Mouse (Mus musculus) kidney, postnatal 14 days (tissue): ENCODE data around the gene Setdb1.
A peak's percentile ranks its signal among the peaks of the same experiment; 100 is the strongest.
"Not testable (repeated sequence)": the region's sequence is repeated elsewhere in the genome, so short reads cannot be mapped to it uniquely, and the experiment has no call there.

ENCODE experiments used
- DNase-seq: peaks from one replicate; pipeline ENCODE4 v3.0.0; 2022; ENCODE audit warnings: mixed read lengths

The Setdb1 gene

DNA sequence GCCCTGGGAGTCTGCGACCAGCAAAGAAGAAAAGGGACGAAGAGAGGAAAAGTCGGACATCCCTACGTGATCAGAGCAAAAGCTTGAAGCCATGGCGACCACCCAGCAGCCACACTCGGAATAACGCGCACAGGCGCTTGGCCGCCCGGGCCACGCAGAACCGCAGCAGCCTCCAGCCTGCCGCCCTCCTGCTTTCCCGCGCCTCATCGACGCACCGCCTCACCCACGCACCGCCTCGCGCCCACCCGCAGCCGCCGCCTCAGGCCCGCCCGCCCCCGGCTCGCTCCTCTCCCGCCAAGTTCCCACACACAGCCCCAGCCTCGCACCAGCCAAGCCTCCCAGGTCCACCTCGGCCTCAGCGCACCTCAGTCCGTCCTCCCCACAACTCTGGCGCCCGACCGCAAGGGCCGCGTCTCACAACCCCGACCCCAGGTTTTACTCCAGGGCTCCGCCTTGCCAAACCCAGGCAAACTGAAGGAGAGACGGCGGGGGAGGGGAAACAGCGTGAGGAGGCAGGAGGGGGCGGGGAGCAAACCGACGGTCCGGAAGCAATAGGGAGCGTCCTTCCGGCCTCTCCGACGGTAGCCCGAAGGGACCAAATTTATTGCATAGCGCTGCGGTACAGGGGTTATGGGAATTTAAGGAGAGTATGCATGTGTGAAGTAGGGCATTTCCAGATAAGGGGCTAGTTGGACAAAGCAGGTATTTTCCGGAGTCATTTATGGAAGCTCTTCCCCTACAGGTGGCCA lies at the start of gene Setdb1:
Setdb1 (minus strand) TSS at position 502 of the 749 bp plus-strand sequence.
- DNase-seq = peak; percentile 96

DNA sequence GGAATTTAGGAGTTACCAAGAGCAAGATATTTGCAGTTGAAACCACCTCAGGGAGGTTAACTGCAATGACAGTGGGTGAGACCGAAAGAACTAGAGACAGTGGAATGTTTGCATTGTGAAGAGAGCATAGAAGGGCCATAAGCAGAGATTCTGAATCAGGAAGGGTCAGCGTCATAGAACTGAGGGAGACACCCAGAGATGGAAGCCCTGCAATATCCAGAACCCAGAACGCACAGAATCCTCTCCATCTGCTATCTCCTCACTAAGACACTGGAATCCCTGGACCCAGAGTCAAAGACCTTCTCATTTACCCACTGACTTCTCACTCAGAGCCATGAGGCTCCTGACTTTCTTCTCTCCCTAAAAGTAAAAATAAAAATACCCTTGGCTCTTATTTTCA lies 45.7 kb upstream of the Setdb1 start, which contains the start of gene 4930558C23Rik:
4930558C23Rik (minus strand) TSS at position 101 of the 400 bp plus-strand sequence.
- DNase-seq = no peak

DNA sequence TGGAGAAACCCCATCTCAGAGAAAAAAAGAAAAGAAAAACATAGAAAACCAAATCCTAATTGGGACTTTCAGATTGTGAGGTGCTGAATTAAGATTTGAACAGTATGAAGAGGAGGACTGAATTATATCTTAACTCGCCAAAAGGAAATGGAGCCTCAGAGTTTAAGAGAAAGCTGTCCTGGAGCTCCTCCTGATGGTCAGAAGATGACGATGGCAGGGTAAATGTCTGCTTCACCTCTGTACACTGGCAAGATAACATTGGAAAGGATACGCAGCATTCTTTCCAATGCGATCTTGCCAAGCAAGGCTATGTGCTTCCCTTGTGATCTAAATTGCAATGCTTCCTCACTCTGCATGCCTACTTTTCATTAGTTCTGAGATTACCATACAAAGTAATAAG lies 37.4 kb upstream of the Setdb1 start:
- peak; percentile 30 for DNase-seq

- DNase-seq = no peak
Observed at GRCm38 (mm10) chr3:95385401-95386075, 28.5 kb upstream of the Setdb1 start.

GRCm38 (mm10) chr3:95373208-95373607 lies 16.2 kb upstream of the Setdb1 start:
- no peak for DNase-seq

GRCm38 (mm10) chr3:95370101-95370500 lies 13.1 kb upstream of the Setdb1 start:
- DNase-seq = no peak

- DNase-seq = not testable (repeated sequence)
Observed at GRCm38 (mm10) chr3:95360276-95360675, 3.3 kb upstream of the Setdb1 start.

GRCm38 (mm10) chr3:95357746-95358145 lies 744 bp upstream of the Setdb1 start:
- no peak for DNase-seq

DNA sequence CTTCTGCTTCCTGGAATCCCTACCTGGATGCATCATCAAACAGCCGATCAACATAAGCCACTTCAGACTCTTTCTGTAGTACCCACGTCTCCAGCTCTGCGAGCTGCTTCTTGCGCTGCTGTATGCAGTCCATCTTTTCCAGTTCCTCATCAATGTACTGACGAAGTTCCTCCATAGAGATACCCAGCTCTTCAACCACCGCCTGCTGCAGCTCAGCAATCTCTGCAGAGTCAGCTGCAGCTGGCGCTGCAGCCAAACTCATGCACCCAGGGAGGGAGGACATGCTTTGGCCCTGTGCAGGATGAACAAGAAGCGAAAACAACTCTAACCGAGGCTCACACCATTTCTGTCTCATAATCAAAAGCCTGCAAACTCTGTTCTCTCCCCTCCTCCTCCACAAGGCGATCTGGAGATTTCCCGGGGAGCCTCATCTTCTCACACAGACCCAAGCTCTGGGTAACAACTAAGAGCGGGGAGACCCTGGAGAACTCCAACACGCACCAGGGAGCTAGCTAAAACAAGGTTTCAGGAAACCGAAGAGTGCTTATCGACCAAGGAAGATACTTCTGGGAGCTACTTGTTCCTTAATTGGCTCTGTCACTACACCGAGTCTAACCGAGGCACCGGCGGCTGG lies 974 bp downstream of the Setdb1 start:
- DNase-seq = not testable (repeated sequence)

DNA sequence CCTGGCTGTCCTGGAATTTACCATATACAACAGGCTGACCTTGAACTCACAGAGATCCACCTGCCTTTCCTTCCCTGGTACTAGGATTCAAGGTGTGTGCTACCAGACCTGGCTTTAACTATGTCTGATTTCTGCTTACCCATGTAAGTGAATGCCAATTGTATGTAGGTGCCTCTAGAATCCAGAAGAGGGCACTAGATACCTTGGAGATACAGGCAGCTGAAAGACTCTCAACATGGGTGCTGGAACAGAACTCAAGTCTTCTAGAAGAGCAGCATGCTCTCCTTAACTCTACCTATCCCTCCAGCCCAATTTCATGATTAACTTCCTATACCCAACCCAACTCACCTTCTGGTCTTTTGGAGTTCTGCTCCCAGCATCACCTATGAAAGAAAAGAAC lies 7.5 kb downstream of the Setdb1 start:
- DNase-seq = peak; percentile 50

DNA sequence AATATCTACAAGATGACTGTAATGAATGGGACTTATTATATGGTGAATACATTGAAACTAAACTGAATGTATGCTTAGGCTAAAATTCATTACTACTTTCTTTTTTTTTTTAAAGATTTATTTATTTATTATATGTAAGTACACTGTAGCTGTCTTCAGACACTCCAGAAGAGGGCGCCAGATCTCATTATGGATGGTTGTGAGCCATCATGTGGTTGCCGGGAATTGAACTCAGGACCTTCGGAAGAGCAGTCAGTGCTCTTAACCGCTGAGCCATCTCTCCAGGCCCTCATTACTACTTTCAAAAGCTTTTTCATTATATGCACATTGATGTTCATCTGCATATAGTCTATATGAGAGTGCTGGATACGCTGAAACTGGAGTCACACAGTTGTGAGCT lies 8.7 kb downstream of the Setdb1 start:
- DNase-seq = not testable (repeated sequence)

- DNase-seq = no peak
Observed at GRCm38 (mm10) chr3:95346454-95346853, 10.5 kb downstream of the Setdb1 start.

DNA sequence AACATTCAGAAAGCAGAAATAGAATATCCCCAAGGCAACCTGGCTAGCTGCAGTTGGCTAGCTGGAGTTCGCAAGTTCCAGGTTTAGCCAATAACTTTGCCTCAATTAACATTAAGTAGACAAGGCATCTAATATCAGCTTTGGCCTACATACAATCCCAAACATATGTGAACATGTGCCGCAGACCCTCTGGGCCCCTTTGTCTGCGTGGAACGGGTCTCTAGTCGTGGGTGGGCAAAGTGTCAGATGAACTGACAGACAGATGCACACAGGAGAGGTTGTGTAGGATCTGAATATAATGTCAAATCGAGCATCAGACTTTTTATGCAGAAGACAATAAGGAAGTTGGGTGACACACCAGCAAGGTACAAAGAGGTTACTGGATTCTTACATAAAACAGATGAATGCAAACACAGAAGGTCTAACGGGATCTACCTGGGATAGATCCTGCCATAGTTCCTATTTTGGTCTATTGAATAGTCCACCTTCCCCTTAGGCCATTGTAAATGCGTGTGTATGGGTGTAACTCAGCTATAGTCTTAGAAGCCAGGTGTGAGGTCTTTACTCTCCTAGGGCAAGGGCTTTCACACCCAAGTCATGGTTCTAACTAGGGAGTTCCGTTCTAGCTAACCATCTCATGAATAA lies 13.5 kb downstream of the Setdb1 start:
- not testable (repeated sequence) for DNase-seq

GRCm38 (mm10) chr3:95338251-95338650 lies 18.8 kb downstream of the Setdb1 start:
- no peak for DNase-seq

- no peak for DNase-seq
Observed at GRCm38 (mm10) chr3:95337345-95337744, 19.7 kb downstream of the Setdb1 start.

GRCm38 (mm10) chr3:95331528-95331927 lies 25.5 kb downstream of the Setdb1 start:
- no peak for DNase-seq

DNA sequence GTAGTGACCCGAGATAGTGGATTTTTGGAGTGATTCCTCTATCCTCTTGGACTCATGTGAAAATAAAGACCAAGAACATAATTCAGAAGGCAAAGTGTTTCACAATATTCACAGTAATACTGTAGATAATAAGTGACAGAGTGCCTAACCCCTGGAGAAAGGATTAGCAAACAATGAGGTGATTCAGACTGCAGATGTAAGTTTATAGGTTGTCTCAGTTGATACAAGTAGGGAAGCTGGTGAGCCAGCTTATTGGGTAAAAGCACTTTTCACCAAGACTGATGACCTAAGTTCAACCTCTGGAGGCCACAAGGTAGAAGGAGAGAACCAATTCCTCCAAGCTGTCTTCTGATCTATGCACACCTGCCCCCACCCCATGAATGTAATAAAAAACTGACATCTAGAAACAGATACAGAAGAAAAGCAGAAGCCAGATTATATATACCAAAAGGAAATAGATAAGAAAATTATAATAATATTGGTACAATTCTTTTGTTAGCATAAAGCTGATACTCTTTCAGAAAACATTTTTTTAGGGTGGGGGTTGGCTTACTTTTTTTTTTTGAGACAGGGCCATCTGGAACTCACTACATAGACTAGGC lies 28.1 kb downstream of the Setdb1 start:
- no peak for DNase-seq

DNA sequence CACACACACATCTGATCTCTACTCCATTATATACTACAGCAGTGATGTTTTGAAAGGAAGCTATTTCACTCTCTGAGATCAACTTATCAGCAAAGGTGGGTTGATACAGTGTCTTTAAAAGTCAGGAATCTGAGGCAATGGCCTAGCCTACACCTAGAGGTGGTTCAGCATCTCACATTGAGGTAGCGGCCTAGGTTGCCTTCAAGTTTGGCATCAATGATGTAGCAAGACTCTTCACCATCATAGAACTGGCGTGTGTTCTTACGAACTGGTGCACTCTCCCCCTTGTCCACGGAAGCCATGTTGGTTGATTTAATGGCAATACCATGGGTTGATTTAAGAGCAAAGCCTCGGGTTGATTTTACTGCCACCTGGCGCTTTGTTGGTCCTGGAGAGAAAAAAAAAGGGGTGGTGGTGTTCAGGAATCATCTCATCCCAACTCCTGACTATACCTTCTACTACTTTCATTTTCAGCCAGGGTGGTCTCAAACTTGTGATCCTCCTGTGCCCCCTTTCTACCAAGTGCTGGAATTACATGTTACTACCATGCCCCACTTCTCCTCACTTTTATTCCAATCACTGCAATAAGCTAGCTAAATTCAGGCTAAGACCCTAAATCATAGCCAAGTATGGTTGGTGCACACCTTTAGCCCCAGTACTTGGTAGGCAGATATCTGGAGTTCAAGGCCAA lies 32.4 kb downstream of the Setdb1 start:
- no peak for DNase-seq

GRCm38 (mm10) chr3:95323429-95323828 lies 33.6 kb downstream of the Setdb1 start:
- DNase-seq = no peak

DNA sequence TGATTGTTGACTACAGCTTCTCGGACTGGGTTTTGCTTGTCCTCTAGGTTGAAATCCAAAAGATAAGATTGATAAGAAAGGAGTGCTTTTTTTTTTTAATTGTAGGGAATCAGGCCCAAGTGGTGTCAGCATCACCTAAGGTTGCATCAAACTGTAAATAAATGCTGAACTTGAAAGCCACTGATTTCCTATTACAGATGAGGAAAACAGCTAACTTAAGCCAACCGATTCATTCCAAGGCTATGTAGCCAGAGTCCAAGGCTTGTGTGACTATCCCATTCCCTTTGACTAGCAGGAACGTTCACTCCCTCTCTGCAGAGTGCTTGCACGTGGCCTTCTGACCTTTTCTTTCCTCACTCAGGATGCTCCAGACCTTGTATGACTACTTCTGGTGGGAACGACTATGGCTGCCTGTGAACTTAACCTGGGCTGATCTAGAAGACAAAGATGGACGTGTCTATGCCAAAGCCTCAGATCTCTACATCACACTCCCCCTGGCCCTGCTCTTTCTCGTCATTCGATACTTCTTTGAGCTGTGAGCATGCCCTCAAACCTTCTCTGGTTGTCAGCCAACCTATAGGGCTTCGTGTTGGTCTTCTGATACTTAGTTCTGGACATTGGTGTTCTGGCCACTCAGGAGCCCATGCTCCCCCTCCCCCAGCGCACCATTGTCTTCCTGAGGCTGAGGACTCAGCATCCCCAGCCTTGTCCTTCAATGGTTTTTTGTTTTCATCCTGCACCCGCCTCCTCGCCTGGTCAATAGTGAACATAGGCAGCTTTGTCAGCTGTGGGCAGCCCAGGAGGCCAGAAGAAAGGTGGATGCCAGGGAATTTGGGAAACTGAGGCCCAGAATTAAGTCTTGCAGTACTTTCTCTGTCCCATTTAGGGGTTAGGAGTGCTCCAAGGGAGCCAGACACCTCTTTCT lies 37.0 kb downstream of the Setdb1 start:
- no peak for DNase-seq

DNA sequence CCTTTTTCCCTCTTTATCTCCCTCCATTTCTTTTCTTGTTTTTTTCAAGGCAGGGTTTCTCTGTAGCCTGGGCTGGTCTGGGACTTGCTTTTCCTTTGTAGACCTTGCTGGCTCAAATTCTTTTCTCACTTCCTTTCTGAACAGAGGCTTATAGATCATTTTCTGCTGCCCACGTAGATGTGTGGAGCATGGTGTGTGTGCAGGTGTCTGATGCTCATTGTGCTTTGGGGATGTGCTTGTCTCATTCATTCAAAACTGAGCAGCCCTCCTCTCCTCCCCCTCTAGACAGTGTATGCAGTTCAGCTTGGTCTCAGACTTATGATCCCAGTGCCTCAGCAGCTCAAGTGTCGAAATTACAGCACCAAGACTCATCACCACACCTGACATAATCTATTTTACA lies 37.9 kb downstream of the Setdb1 start:
- no peak for DNase-seq
